Mouse (Mus musculus) G1E (cell line): ENCODE measurements around the gene Bola1.

Experiments used
- CTCF ChIP-seq: IDR thresholded peaks from 2 replicates; pipeline ENCODE4 v1.5.1; 2012; ENCODE audit warnings: low read depth, low read length, inconsistent platforms, mixed read lengths
- GATA1 ChIP-seq: IDR thresholded peaks from 2 replicates; pipeline ENCODE4 v1.6.1; 2012; ENCODE audit warnings: borderline replicate concordance, low read length, inconsistent platforms, mixed read lengths
- TAL1 ChIP-seq: conservative IDR thresholded peaks from 2 replicates; pipeline ENCODE4 v1.6.1; 2012; ENCODE audit warnings: low read depth, low read length, inconsistent platforms, mixed read lengths

DNA sequence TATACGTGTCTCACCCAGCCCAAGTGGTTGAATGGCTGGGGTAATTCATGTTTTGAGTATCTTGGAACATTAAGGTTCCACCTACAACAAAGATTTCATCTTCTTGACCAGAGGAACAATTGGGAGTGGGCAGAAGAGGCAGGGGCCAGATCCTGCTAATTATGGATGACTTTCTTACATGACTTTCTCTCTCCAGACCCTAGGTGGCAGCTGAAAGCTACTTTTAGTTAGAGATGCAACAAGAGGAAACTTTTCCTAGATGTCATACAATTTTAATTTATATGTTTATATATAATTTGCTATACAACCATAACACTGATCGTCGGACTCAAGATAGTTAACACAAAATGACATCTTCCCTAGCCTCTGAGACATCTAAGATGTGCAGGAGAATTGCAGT is 11.7 kb downstream of the Bola1 start:
- TF ChIP-seq CTCF (no peak), GATA1 (no peak), TAL1 (no peak)
